Mouse (Mus musculus): Measurements from ENCODE around the gene Tubg1. TPM values are rescaled to one million over a fixed set of nuclear protein-coding genes. Genes with fewer than 3 reads are reported as not detected.
A peak's percentile ranks its signal among the peaks of the same experiment; 100 is the strongest.

The Tubg1 gene
- polyA plus RNA-seq, 1 experiment, result 21.5 TPM

- DNase-seq (ENCODE audit: extremely low spot score in 1 of 2, low spot score in 1 of 2), result peak in 1 of 2 experiments; percentile 73
Measured at GRCm38 (mm10) chr11:101175636-101176116, 55.9 kb downstream of the Tubg1 start.

Other genes starting within 250 kb of the Tubg1 start
- 49.1 TPM in 2 replicates for gene Stat3, start 180.4 kb upstream of the Tubg1 start, polyA plus RNA-seq (2012; rRNA removed)
- 20.9 and 21.0 TPM in 2 replicates for gene Cavin1, start 149.1 kb upstream of the Tubg1 start, polyA plus RNA-seq (2012; rRNA removed)
- 312 and 317 TPM in 2 replicates for gene Atp6v0a1, start 110.5 kb upstream of the Tubg1 start, polyA plus RNA-seq (2012; rRNA removed)
- 11.8 and 13.0 TPM in 2 replicates for gene Naglu, start 49.9 kb upstream of the Tubg1 start, polyA plus RNA-seq (2012; rRNA removed)
- gene Hsd17b1, start 41.5 kb upstream of the Tubg1 start, polyA plus RNA-seq (2012; rRNA removed), result 0.46 and 0.55 TPM in 2 replicates
- gene Coasy, start 37.4 kb upstream of the Tubg1 start, polyA plus RNA-seq (2012; rRNA removed), result 30.8 and 34.1 TPM in 2 replicates
- 52.0 and 56.0 TPM in 2 replicates for gene Mlx, start 32.7 kb upstream of the Tubg1 start, polyA plus RNA-seq (2012; rRNA removed)
- gene Psmc3ip, start 24.5 kb upstream of the Tubg1 start, polyA plus RNA-seq (2012; rRNA removed), result 5.6 and 7.8 TPM in 2 replicates
- gene Retreg3, start within 50 bp of the Tubg1 start, polyA plus RNA-seq (2012; rRNA removed), result 66.2 and 66.5 TPM in 2 replicates
- gene Tubg2, start 36.0 kb downstream of the Tubg1 start, polyA plus RNA-seq (2012; rRNA removed), result 56.4 and 58.0 TPM in 2 replicates
- gene Cntnap1, start 50.6 kb downstream of the Tubg1 start, polyA plus RNA-seq (2012; rRNA removed), result 65.8 TPM in 2 replicates
- 15.8 and 17.9 TPM in 2 replicates for gene Plekhh3, start 51.4 kb downstream of the Tubg1 start, polyA plus RNA-seq (2012; rRNA removed)
- 0.36 and 0.42 TPM in 2 replicates for gene Ccr10, start 55.5 kb downstream of the Tubg1 start, polyA plus RNA-seq (2012; rRNA removed)
- gene Ezh1, start 106.5 kb downstream of the Tubg1 start, polyA plus RNA-seq (2012; rRNA removed), result 44.8 and 50.3 TPM in 2 replicates
- gene Ramp2, start 126.1 kb downstream of the Tubg1 start, polyA plus RNA-seq (2012; rRNA removed), result 65.6 and 82.1 TPM in 2 replicates
- 63.8 TPM in 2 replicates for gene Vps25, start 133.8 kb downstream of the Tubg1 start, polyA plus RNA-seq (2012; rRNA removed)
- gene Wnk4, start 140.6 kb downstream of the Tubg1 start, polyA plus RNA-seq (2012; rRNA removed), result 10.8 and 12.5 TPM in 2 replicates
- gene Cntd1, start 159.1 kb downstream of the Tubg1 start, polyA plus RNA-seq (2012; rRNA removed), result 0.71 and 0.84 TPM in 2 replicates
- gene Coa3, start 159.2 kb downstream of the Tubg1 start, polyA plus RNA-seq (2012; rRNA removed), result 147 and 151 TPM in 2 replicates
- gene Becn1, start 182.3 kb downstream of the Tubg1 start, polyA plus RNA-seq (2012; rRNA removed), result 177 and 195 TPM in 2 replicates
- gene Psme3, start 196.3 kb downstream of the Tubg1 start, polyA plus RNA-seq (2012; rRNA removed), result 101 and 108 TPM in 2 replicates
- gene Aoc2, start 205.1 kb downstream of the Tubg1 start, polyA plus RNA-seq (2012; rRNA removed), result 4.5 and 5.1 TPM in 2 replicates
- 0.71 and 0.88 TPM in 2 replicates for gene Aoc3, start 210.7 kb downstream of the Tubg1 start, polyA plus RNA-seq (2012; rRNA removed)
- gene G6pc, start 247.6 kb downstream of the Tubg1 start, polyA plus RNA-seq (2012; rRNA removed), result not detected in 2 replicates

Data from frontal cortex, adult 2 months (tissue).